Mouse (Mus musculus): Measurements from ENCODE around the gene Scrn3. TPM values are rescaled to one million over a fixed set of nuclear protein-coding genes. Genes with fewer than 3 reads are reported as not detected.

Gene Scrn3
- polyA plus RNA-seq, 1 experiment = 31.7 TPM

DNA sequence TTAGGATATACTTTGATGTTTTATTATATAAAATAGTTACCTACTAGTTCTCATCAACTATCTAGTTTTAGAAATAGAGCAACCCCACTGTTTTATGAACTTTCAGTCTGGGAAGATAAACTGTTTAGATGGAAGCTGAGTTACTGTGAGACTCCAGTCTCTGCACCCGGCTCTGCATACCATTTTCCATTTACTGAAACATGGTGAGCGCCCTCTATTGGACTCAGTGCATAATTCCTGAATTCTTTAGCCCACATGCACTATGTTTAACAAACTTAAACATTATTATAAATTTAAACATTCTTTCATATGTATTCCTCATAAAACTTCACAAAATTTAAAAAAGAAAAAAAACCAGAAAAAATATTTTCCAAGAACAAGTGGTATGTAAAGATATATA lies 26.8 kb upstream of the Scrn3 start:
- DNase-seq = no peak
- H3K4me1 ChIP-seq (ENCODE audit: control insufficient read depth, insufficient read depth, low read length) = no peaks in the 10 kb centered on the region
- 18% methylated on average over 2 of the region's 2 CpGs for WGBS

DNA sequence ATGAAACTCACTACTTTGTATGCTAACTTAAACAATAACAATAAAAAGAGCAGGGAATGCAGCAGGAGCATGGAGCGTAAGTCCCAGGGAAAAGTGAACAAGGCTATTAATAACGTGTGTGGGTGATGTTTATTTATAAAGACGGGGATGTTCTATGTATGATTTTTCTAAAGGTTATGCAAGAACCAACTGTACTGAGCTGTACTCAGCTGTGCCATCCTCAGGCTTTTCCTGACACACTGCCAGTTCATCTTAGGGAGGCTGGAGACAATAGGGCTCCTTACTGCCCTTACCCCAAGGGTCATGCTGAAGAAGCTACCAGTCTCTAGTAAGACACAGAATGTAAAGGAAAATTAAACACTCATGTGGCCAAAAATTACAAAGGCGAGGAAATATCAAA lies 21.3 kb upstream of the Scrn3 start:
- H3K4me1 ChIP-seq (ENCODE audit: control insufficient read depth, insufficient read depth, low read length) = no peaks in the 10 kb centered on the region
- TF ChIP-seq CTCF (IDR thresholded peaks at IDR 0.05; ENCODE audit: borderline replicate concordance, insufficient read depth, low read depth, low read length) = no peak
- TF ChIP-seq POLR2A (IDR thresholded peaks at IDR 0.05; ENCODE audit: borderline replicate concordance, insufficient read depth, low read length) = no peak
- no peaks in the 10 kb centered on the region for H3K27me3 ChIP-seq (ENCODE audit: control insufficient read depth, insufficient read depth, low read length)
- H3K27ac ChIP-seq (ENCODE audit: insufficient read depth, low read length) = no peak overlapping the region
- H3K4me3 ChIP-seq (replicated peaks; ENCODE audit: insufficient read depth, low read depth, low read length) = no peak overlapping the region
- no peak for DNase-seq
- WGBS = 85% methylated on average over 4 of the region's 4 CpGs

More for the DNA sequence above, 26.8 kb upstream of the Scrn3 start:
- Histone ChIP-seq H3K27ac (ENCODE audit: insufficient read depth, low read length) (no peak overlapping the region), H3K27me3 (ENCODE audit: control insufficient read depth, insufficient read depth, low read length) (peaks cover under 1% of the 10 kb centered on the region; the same call in 1 of the 2 replicates), H3K4me3 (replicated peaks; ENCODE audit: insufficient read depth, low read depth, low read length) (no peak overlapping the region)
- TF ChIP-seq POLR2A (IDR thresholded peaks at IDR 0.05; ENCODE audit: borderline replicate concordance, insufficient read depth, low read length) (no peak), CTCF (IDR thresholded peaks at IDR 0.05; ENCODE audit: borderline replicate concordance, insufficient read depth, low read depth, low read length) (no peak; the same call in 1 of the 2 replicates)

DNA sequence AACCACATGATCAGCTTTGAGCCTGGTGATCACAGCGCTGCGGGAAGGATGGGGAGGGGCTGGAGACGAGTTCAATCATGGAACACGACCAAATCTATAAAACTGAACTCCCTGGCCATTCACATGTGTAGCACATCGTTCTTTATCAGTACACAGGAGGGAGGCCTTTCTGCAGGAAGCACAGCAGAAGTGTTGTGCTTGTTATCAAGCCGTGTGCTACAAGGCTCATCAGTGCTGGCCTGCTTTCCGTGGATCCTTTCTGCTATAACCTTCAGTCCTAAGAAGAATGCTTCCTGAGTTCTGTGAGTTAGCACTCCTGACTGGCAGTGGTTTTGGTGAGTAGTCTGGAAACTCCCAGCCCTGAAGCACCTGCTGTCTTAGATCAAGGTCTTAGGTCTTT lies 17.4 kb upstream of the Scrn3 start:
- H3K4me1 ChIP-seq (ENCODE audit: control insufficient read depth, insufficient read depth, low read length) = no peaks in the 10 kb centered on the region
- WGBS = 85% methylated on average over 7 of the region's 7 CpGs
- no peak overlapping the region for H3K27ac ChIP-seq (ENCODE audit: insufficient read depth, low read length)
- DNase-seq = no peak
- no peak overlapping the region for H3K4me3 ChIP-seq (replicated peaks; ENCODE audit: insufficient read depth, low read depth, low read length)
- TF ChIP-seq CTCF (IDR thresholded peaks at IDR 0.05; ENCODE audit: borderline replicate concordance, insufficient read depth, low read depth, low read length) (no peak), POLR2A (IDR thresholded peaks at IDR 0.05; ENCODE audit: borderline replicate concordance, insufficient read depth, low read length) (no peak)
- no peaks in the 10 kb centered on the region for H3K27me3 ChIP-seq (ENCODE audit: control insufficient read depth, insufficient read depth, low read length)

DNA sequence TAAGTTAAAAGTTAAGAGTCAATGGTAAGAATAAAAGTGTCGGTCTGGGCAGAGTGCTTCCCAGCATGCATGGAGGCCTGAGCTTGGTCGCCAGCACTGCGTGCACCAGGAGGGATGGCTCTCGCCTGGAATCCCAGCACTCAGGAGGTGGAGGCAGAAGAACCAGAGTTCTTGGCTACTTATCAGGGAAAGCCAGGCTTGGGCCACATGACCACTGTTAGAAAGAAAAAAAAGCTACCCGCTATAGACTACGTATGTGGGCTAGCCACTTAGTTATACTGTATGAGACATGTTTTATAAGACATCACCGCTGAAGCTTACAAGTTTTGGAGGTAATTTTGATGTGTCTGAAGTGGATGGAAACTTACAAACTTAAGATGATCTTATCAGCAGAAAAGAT lies 14.2 kb upstream of the Scrn3 start:
- 68% methylated on average over 7 of the region's 7 CpGs for WGBS
- Histone ChIP-seq H3K4me3 (replicated peaks; ENCODE audit: insufficient read depth, low read depth, low read length) (no peak overlapping the region), H3K27ac (ENCODE audit: insufficient read depth, low read length) (no peak overlapping the region), H3K4me1 (ENCODE audit: control insufficient read depth, insufficient read depth, low read length) (no peaks in the 10 kb centered on the region), H3K27me3 (ENCODE audit: control insufficient read depth, insufficient read depth, low read length) (no peaks in the 10 kb centered on the region)
- TF ChIP-seq POLR2A (IDR thresholded peaks at IDR 0.05; ENCODE audit: borderline replicate concordance, insufficient read depth, low read length) (no peak), CTCF (IDR thresholded peaks at IDR 0.05; ENCODE audit: borderline replicate concordance, insufficient read depth, low read depth, low read length) (no peak)
- DNase-seq = no peak

DNA sequence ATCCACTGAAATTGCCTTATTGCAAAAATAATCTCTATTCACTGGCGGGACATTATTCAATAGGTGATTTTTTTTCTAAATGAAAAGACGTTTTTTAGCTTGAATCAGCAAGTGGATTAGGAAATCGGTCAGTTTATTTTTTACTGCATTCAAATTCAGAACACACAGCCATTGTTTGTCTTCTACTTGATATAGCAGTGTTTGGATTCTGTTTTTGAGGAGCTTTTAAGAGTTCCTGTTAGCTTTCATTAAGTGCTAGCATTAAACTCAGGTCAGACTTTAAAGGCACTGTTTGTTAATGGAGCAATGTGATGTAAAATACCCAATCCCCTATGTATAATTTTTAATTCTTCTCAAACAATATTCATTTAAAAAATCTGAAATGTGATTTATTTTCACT lies 13.6 kb upstream of the Scrn3 start:
- Histone ChIP-seq H3K27me3 (ENCODE audit: control insufficient read depth, insufficient read depth, low read length) (no peaks in the 10 kb centered on the region), H3K4me3 (replicated peaks; ENCODE audit: insufficient read depth, low read depth, low read length) (no peak overlapping the region), H3K4me1 (ENCODE audit: control insufficient read depth, insufficient read depth, low read length) (no peaks in the 10 kb centered on the region), H3K27ac (ENCODE audit: insufficient read depth, low read length) (no peak overlapping the region)
- 81% methylated on average over 3 of the region's 3 CpGs for WGBS
- TF ChIP-seq POLR2A (IDR thresholded peaks at IDR 0.05; ENCODE audit: borderline replicate concordance, insufficient read depth, low read length) (no peak), CTCF (IDR thresholded peaks at IDR 0.05; ENCODE audit: borderline replicate concordance, insufficient read depth, low read depth, low read length) (no peak)
- DNase-seq = no peak

DNA sequence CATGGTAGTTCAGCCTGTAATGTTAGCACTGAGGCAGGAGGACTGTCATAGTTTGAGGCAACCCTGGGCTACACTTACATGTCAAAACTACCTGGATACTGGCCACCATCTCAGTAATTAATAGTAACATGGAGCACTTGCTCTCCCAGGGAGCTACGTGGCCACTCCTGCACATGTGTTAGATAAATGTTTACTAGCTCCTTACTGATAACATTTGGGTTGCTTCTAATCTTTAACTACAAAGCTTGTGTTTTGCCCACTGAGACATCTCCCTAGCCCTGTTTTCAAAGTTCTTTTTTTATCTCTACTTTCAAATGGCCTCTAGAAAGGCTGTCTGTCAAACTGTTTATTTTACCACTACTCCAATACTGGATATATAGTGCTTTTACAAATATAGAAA lies 10.4 kb upstream of the Scrn3 start:
- 81% methylated on average over 1 of the region's 1 CpGs for WGBS
- no peaks in the 10 kb centered on the region for H3K4me1 ChIP-seq (ENCODE audit: control insufficient read depth, insufficient read depth, low read length)
- no peaks in the 10 kb centered on the region for H3K27me3 ChIP-seq (ENCODE audit: control insufficient read depth, insufficient read depth, low read length)
- TF ChIP-seq CTCF (IDR thresholded peaks at IDR 0.05; ENCODE audit: borderline replicate concordance, insufficient read depth, low read depth, low read length) (no peak), POLR2A (IDR thresholded peaks at IDR 0.05; ENCODE audit: borderline replicate concordance, insufficient read depth, low read length) (no peak)
- no peak for DNase-seq
- H3K4me3 ChIP-seq (replicated peaks; ENCODE audit: insufficient read depth, low read depth, low read length) = no peak overlapping the region
- no peak overlapping the region for H3K27ac ChIP-seq (ENCODE audit: insufficient read depth, low read length)

DNA sequence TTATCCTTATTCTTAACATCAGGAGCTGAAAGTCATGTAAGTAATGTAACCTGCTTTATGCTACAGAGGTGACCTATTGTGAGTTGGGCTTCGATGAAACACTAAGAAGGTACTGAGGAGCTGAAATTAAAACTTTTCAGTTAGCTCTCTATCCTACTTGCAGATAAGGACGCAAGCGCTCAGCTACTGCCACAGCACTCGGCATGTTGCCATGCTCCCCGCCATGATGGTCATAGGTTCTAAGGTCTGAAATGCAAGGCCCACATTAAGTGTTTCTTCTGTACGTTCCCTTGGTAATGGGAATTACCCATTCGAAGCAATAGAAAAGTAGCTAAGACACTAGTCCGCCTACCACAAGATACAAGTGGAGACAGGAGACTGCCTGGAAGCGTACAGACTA lies 9.7 kb upstream of the Scrn3 start:
- TF ChIP-seq POLR2A (IDR thresholded peaks at IDR 0.05; ENCODE audit: borderline replicate concordance, insufficient read depth, low read length) (no peak), CTCF (IDR thresholded peaks at IDR 0.05; ENCODE audit: borderline replicate concordance, insufficient read depth, low read depth, low read length) (no peak)
- no peak overlapping the region for H3K4me3 ChIP-seq (replicated peaks; ENCODE audit: insufficient read depth, low read depth, low read length)
- no peaks in the 10 kb centered on the region for H3K4me1 ChIP-seq (ENCODE audit: control insufficient read depth, insufficient read depth, low read length)
- no peaks in the 10 kb centered on the region for H3K27me3 ChIP-seq (ENCODE audit: control insufficient read depth, insufficient read depth, low read length)
- WGBS = 93% methylated on average over 9 of the region's 9 CpGs
- H3K27ac ChIP-seq (ENCODE audit: insufficient read depth, low read length) = no peak overlapping the region
- no peak for DNase-seq

DNA sequence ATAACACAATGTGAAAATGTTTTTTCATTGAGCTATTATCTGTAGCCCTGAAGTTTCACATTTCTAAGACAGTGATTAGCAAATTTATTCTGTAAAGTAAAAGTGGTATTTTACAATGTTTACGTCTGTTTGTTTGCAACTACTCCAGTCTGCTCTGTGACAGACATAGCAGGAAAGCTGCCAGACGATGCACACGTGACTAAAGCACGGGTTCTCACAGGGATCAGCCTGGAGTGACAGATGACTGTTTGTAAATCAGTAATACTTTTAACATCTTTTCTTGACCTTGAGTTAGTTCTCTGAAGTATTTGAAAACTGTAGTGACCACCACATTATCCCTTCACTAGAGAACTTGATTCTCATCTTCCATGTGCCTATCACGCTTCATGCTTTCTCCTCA lies 7.9 kb upstream of the Scrn3 start:
- no peak for DNase-seq
- Histone ChIP-seq H3K27me3 (ENCODE audit: control insufficient read depth, insufficient read depth, low read length) (no peaks in the 10 kb centered on the region), H3K4me1 (ENCODE audit: control insufficient read depth, insufficient read depth, low read length) (no peaks in the 10 kb centered on the region), H3K4me3 (replicated peaks; ENCODE audit: insufficient read depth, low read depth, low read length) (no peak overlapping the region), H3K27ac (ENCODE audit: insufficient read depth, low read length) (no peak overlapping the region)
- no peak for TF ChIP-seq POLR2A (IDR thresholded peaks at IDR 0.05; ENCODE audit: borderline replicate concordance, insufficient read depth, low read length)
- TF ChIP-seq CTCF (IDR thresholded peaks at IDR 0.05; ENCODE audit: borderline replicate concordance, insufficient read depth, low read depth, low read length) = no peak
- WGBS = 87% methylated on average over 5 of the region's 5 CpGs

Data from cerebellum, adult 2 months (tissue).